Mouse (Mus musculus): ENCODE data around the gene Sgms1. TPM values are rescaled to one million over a fixed set of nuclear protein-coding genes. Genes with fewer than 3 reads are reported as not detected.
"Not testable (repeated sequence)": the region's sequence is repeated elsewhere in the genome, so short reads cannot be mapped to it uniquely, and the experiment has no call there.

The Sgms1 gene
- total RNA-seq, 2 experiments from 2014 or later, result 30.5 to 37.3 TPM

- intact Hi-C loops (cut with DNase I), result no loop called here
- no peak for DNase-seq (ENCODE audit: extremely low spot score in 1 of 2, low spot score in 2 of 2)
Observed at GRCm38 (mm10) chr19:32363587-32363986, 25.9 kb downstream of the Sgms1 start.

- intact Hi-C loops (cut with DNase I), result no loop called here
- no peak for DNase-seq (ENCODE audit: extremely low spot score in 1 of 2, low spot score in 2 of 2)
Observed at GRCm38 (mm10) chr19:32362520-32362919, 27.0 kb downstream of the Sgms1 start.

GRCm38 (mm10) chr19:32360989-32361698 lies 28.4 kb downstream of the Sgms1 start:
- no peak for DNase-seq (ENCODE audit: extremely low spot score in 1 of 2, low spot score in 2 of 2)
- intact Hi-C loops (cut with DNase I), result no loop called here

GRCm38 (mm10) chr19:32360546-32360945 lies 29.0 kb downstream of the Sgms1 start:
- intact Hi-C loops (cut with DNase I), result no loop called here
- DNase-seq (ENCODE audit: extremely low spot score in 1 of 2, low spot score in 2 of 2), result no peak

GRCm38 (mm10) chr19:32358699-32359517 lies 30.6 kb downstream of the Sgms1 start:
- intact Hi-C loops (cut with DNase I), result no loop called here
- DNase-seq (ENCODE audit: extremely low spot score in 1 of 2, low spot score in 2 of 2), result no peak

- intact Hi-C loops (cut with DNase I); DNase-seq (ENCODE audit: extremely low spot score in 1 of 2, low spot score in 2 of 2): not testable (repeated sequence)
Observed at GRCm38 (mm10) chr19:32358011-32358410, 31.5 kb downstream of the Sgms1 start.

- intact Hi-C loops (cut with DNase I), result no loop called here
- DNase-seq (ENCODE audit: extremely low spot score in 1 of 2, low spot score in 2 of 2), result no peak
Observed at GRCm38 (mm10) chr19:32356166-32356565, 33.3 kb downstream of the Sgms1 start.

- intact Hi-C loops (cut with DNase I), result no loop called here
- DNase-seq (ENCODE audit: extremely low spot score in 1 of 2, low spot score in 2 of 2), result no peak
Observed at GRCm38 (mm10) chr19:32353447-32353846, 36.1 kb downstream of the Sgms1 start.

- intact Hi-C loops (cut with DNase I), result loop anchor here (5.0 kb wide), 1 partner anchor 38 kb away; the partner anchor contains the start of gene Sgms1
- DNase-seq (ENCODE audit: extremely low spot score in 1 of 2, low spot score in 2 of 2), result no peak
Observed at GRCm38 (mm10) chr19:32348955-32349654, 40.4 kb downstream of the Sgms1 start.

GRCm38 (mm10) chr19:32347491-32347890 lies 42.0 kb downstream of the Sgms1 start:
- no peak for DNase-seq (ENCODE audit: extremely low spot score in 1 of 2, low spot score in 2 of 2)
- intact Hi-C loops (cut with DNase I), result loop anchor here (5.0 kb wide), 1 partner anchor 40 kb away; the partner anchor contains the start of gene Sgms1

- intact Hi-C loops (cut with DNase I), result loop anchor here (5.0 kb wide), 1 partner anchor 41 kb away; the partner anchor contains the start of gene Sgms1
- no peak for DNase-seq (ENCODE audit: extremely low spot score in 1 of 2, low spot score in 2 of 2)
Observed at GRCm38 (mm10) chr19:32346624-32347341, 42.7 kb downstream of the Sgms1 start.

- no peak for DNase-seq (ENCODE audit: extremely low spot score in 1 of 2, low spot score in 2 of 2)
- intact Hi-C loops (cut with DNase I), result loop anchor here (5.0 kb wide), 1 partner anchor 41 kb away; the partner anchor contains the start of gene Sgms1
Observed at GRCm38 (mm10) chr19:32346176-32346575, 43.3 kb downstream of the Sgms1 start.

GRCm38 (mm10) chr19:32345181-32345745 lies 44.3 kb downstream of the Sgms1 start:
- intact Hi-C loops (cut with DNase I), result loop anchor here (5.0 kb wide), 1 partner anchor 42 kb away; the partner anchor contains the start of gene Sgms1
- no peak for DNase-seq (ENCODE audit: extremely low spot score in 1 of 2, low spot score in 2 of 2)

- no peak for DNase-seq (ENCODE audit: extremely low spot score in 1 of 2, low spot score in 2 of 2)
- intact Hi-C loops (cut with DNase I), result loop anchor here (5.0 kb wide), 1 partner anchor 43 kb away; the partner anchor contains the start of gene Sgms1
Observed at GRCm38 (mm10) chr19:32344738-32345121, 44.8 kb downstream of the Sgms1 start.

- no peak for DNase-seq (ENCODE audit: extremely low spot score in 1 of 2, low spot score in 2 of 2)
- intact Hi-C loops (cut with DNase I), result no loop called here
Observed at GRCm38 (mm10) chr19:32343937-32344737, 45.4 kb downstream of the Sgms1 start.

GRCm38 (mm10) chr19:32342436-32342835 lies 47.1 kb downstream of the Sgms1 start:
- intact Hi-C loops (cut with DNase I), result no loop called here

GRCm38 (mm10) chr19:32341091-32341490 lies 48.4 kb downstream of the Sgms1 start:
- no peak for DNase-seq (ENCODE audit: extremely low spot score in 1 of 2, low spot score in 2 of 2)
- intact Hi-C loops (cut with DNase I), result no loop called here

More at GRCm38 (mm10) chr19:32342436-32342835, 47.1 kb downstream of the Sgms1 start:
- no peak for DNase-seq (ENCODE audit: extremely low spot score in 1 of 2, low spot score in 2 of 2)

All from left cerebral cortex, postnatal 10 days (tissue).